Mouse (Mus musculus) sigmoid colon, adult 10 weeks (tissue): ENCODE results near the gene Uqcrh. TPM values are rescaled to one million over a fixed set of nuclear protein-coding genes. Genes with fewer than 3 reads are reported as not detected.

Experiments
- polyA plus RNA-seq: library from polyadenylated mRNA; stranded (reverse); fragments of 350-450 nt; fragmentation: Illumina TruSeq; extraction: RNeasy Lipid Tissue Mini Kit (QIAGEN cat#74804); gene quantifications from one replicate; pipeline ENCODE4 v1.2.3, GENCODE M21; 2014; ENCODE audit warnings: low read depth, low replicate concordance

Uqcrh gene
- 435 TPM for polyA plus RNA-seq

GRCm38 (mm10) chr4:116074861-116075620 lies at the start of gene Uqcrh, which contains the start of gene Lrrc41:
Gene Uqcrh (minus strand): TSS chr4:116075071.
Gene Lrrc41 (plus strand): TSS chr4:116075269.

GRCm38 (mm10) chr4:116123602-116124519 lies 49.0 kb upstream of the Uqcrh start, which contains the start of the genes Rad54l and Pomgnt1:
Gene Rad54l (minus strand): TSS chr4:116123690.
Gene Pomgnt1 (plus strand): TSS chr4:116123840.

DNA sequence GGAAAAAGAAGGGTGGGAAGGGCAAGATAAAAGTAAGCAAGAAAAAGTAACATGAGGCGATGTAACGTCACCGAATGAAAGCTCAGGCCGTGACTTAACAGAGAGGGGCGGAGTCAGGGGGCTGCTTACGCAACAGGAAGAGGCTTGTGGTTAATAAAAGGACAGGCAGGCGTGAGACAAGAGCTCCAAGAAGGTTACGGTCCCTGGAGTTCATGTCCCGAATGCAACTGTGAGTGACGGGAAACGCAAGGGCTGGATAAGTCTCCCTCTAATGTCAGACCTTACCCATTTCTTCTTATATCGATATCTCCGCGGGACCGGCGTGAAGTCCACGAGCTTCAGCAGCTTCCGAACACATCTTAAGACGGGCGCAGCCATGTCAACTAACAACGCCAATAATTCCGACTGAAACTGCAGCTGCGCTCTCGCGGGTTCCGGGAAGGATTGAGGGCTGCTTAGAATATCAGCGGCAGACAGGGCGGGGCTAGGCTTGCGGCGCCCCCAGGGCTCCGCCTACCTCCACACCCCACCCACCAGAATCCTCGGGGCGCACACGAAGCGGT lies 21.4 kb downstream of the Uqcrh start, which contains the start of gene Nsun4:
Gene Nsun4, minus strand, starts transcription at position 478 of the 563 bp plus-strand sequence.

DNA sequence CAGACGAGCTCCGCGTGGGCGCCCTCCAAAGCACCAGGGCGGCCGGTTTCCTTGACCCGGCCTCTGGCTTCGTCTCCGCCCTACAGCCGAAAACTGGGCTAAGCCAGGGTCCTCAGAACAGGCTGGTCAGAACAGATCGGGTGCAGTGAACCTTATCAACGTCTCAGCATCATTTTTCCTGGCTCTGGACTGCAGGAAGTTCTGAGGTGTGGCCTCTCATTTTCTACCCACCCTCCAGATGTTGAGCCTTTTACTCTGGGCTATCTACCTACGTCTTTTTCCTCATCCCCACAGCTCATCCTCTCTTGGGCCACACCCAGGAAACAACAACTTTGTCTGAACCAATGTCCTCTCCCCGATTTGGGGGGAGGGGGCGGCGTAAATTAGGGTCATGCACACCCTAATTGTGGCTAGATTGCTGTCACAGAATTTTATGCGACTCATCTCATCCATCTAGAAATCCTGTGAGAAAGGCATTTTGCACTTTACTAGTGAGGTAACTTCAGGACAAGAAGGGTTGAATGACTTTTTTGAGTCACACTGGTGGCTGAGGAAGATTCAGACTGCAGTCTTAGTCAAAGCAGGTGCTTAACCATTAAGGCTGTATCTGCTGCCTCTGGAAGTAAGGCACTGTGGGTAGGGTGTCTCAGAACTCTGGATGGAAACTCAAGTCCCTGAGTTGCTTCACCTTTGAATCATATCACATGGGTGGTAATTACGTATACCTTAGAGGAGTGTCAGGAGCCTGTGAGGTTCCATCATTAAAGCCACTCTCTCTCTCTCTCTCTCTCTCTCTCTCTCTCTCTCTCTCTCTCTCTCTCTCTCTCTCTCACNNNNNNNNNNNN lies 56.7 kb downstream of the Uqcrh start, which contains the start of gene Faah:
Gene Faah, minus strand, starts transcription at position 25 of the 845 bp plus-strand sequence.

Other genes with a start within 250 kb of the Uqcrh start
- 19.8 TPM for gene Mob3c, start 247.0 kb downstream of the Uqcrh start, polyA plus RNA-seq
- 14.2 TPM for gene Mknk1, start 235.9 kb downstream of the Uqcrh start, polyA plus RNA-seq
- gene Kncn, start 190.7 kb downstream of the Uqcrh start, polyA plus RNA-seq = not detected
- not detected for gene 6430628N08Rik, start 184.4 kb downstream of the Uqcrh start, polyA plus RNA-seq
- not detected for gene Dmbx1, start 135.1 kb downstream of the Uqcrh start, polyA plus RNA-seq
- gene Faah, start 57.1 kb downstream of the Uqcrh start, polyA plus RNA-seq = 4.2 TPM
- 8.8 TPM for gene Nsun4, start 21.2 kb downstream of the Uqcrh start, polyA plus RNA-seq
- 7.8 TPM for gene Lrrc41, start 198 bp upstream of the Uqcrh start, polyA plus RNA-seq
- gene Rad54l, start 48.6 kb upstream of the Uqcrh start, polyA plus RNA-seq = 2.5 TPM
- 7.3 TPM for gene Pomgnt1, start 48.8 kb upstream of the Uqcrh start, polyA plus RNA-seq
- 2.2 TPM for gene Lurap1, start 76.3 kb upstream of the Uqcrh start, polyA plus RNA-seq
- 2,519 TPM for gene Tspan1, start 92.5 kb upstream of the Uqcrh start, polyA plus RNA-seq
- not detected for gene 1700042G07Rik, start 98.3 kb upstream of the Uqcrh start, polyA plus RNA-seq
- 7.0 TPM for gene Gm49337, start 98.3 kb upstream of the Uqcrh start, polyA plus RNA-seq
- 78.7 TPM for gene Pik3r3, start 146.5 kb upstream of the Uqcrh start, polyA plus RNA-seq